Mouse (Mus musculus) E14TG2a.4 (cell line): ENCODE measurements at regions not wholly inside any gene's neighbourhood (a gene's known extent, or its start where the extent isn't known, plus 50 kb on each side); places are given as distances from the start of the nearest gene placed in this dataset.

Experiments
- H3K27me3 ChIP-seq: 2 replicates; pipeline ENCODE4 v1.6.1; 2014; ENCODE audit warnings: low read length, control low read depth; ENCODE audit not compliant: insufficient read depth
- H3K36me3 ChIP-seq: 2 replicates; pipeline ENCODE4 v1.6.1; 2014; ENCODE audit warnings: low read length, control low read depth; ENCODE audit not compliant: insufficient read depth
- H3K4me1 ChIP-seq: replicated peaks from 2 replicates; pipeline ENCODE4 v1.6.1; 2014; ENCODE audit warnings: low read depth, low read length, control low read depth
- H3K4me3 ChIP-seq: replicated peaks from 2 replicates; pipeline ENCODE4 v1.5.1; 2014; ENCODE audit warnings: mild to moderate bottlenecking, low read length
- H3K9me3 ChIP-seq: 2 replicates; pipeline ENCODE4 v1.6.1; 2014; ENCODE audit warnings: low read length, control low read depth
- CTCF ChIP-seq: conservative IDR thresholded peaks from 2 replicates; pipeline ENCODE4 v1.5.1; 2014; ENCODE audit warnings: low read length
- NANOG ChIP-seq: IDR thresholded peaks from 2 replicates; pipeline ENCODE4 v1.6.1; 2014; ENCODE audit warnings: borderline replicate concordance, low read length, mixed read lengths
- POU5F1 ChIP-seq: IDR thresholded peaks from 2 replicates; pipeline ENCODE4 v1.6.1; 2014; ENCODE audit warnings: low read length, borderline replicate concordance

DNA sequence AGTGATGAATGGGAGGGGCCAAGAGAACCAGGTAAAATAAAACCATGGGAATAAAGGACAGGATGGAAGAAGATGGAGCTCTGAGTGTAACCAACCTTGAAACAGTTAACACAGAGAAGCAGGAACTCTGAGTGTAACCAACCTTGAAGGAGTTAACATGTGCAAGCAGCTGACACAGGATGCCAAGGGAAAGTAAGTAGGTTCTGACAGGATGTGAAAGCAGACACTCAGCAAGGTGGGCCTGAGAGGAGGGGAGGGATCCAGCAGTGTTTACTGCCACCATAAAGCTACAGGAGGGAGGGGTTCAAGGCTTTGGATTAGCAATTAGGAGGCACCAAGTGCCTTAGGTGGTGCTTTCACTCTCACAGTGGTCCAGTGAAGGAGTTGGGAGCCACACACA is 213.3 kb downstream of the Gm21750 start:
- Histone ChIP-seq H3K9me3 (no peaks in the 10 kb centered on the region), H3K4me1 (no peaks in the 10 kb centered on the region), H3K27me3 (no peaks in the 10 kb centered on the region), H3K36me3 (no peaks in the 10 kb centered on the region), H3K4me3 (no peak overlapping the region)
- TF ChIP-seq NANOG = no peak
- TF ChIP-seq POU5F1 = no peak
- no peak for TF ChIP-seq CTCF

DNA sequence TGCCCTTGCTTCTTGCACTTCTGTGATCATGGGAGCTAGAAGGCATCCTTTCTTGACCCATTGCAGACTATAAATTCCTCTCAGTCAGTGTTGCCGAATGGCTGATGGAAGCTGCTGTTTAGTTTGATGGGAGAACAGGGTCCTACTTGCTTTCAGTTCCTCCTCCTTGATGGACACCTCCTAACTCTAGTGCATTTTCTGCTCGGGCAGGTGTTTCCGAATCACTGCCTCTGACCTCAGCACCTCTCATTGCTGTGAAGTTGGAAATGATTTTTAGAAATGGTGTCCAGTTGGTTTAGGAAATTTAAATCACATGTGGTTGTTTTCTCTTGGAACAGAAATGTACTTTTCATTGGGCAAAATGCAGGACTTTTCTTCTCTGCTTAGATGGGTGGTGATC is 214.9 kb downstream of the Gm21750 start:
- Histone ChIP-seq H3K4me1 (no peaks in the 10 kb centered on the region), H3K36me3 (no peaks in the 10 kb centered on the region), H3K27me3 (no peaks in the 10 kb centered on the region), H3K9me3 (no peaks in the 10 kb centered on the region), H3K4me3 (no peak overlapping the region)
- no peak for TF ChIP-seq NANOG
- TF ChIP-seq CTCF = no peak

GRCm38 (mm10) chr14:73878267-73878666 is 217.2 kb downstream of the Gm21750 start:
- Histone ChIP-seq H3K9me3 (no peaks in the 10 kb centered on the region), H3K36me3 (no peaks in the 10 kb centered on the region), H3K4me1 (no peaks in the 10 kb centered on the region), H3K27me3 (no peaks in the 10 kb centered on the region), H3K4me3 (no peak overlapping the region)
- no peak for TF ChIP-seq CTCF
- no peak for TF ChIP-seq POU5F1
- no peak for TF ChIP-seq NANOG

GRCm38 (mm10) chr14:73878866-73879419 is 217.9 kb downstream of the Gm21750 start:
- H3K4me3 ChIP-seq = no peak overlapping the region

GRCm38 (mm10) chr14:73891451-73891850 is 230.4 kb downstream of the Gm21750 start:
- H3K27me3 ChIP-seq = no peaks in the 10 kb centered on the region
- H3K4me3 ChIP-seq = no peak overlapping the region
- no peaks in the 10 kb centered on the region for H3K9me3 ChIP-seq
- H3K36me3 ChIP-seq = no peaks in the 10 kb centered on the region
- H3K4me1 ChIP-seq = no peaks in the 10 kb centered on the region
- TF ChIP-seq CTCF = no peak

More at GRCm38 (mm10) chr14:73878866-73879419, 217.9 kb downstream of the Gm21750 start:
- Histone ChIP-seq H3K9me3 (no peaks in the 10 kb centered on the region), H3K4me1 (no peaks in the 10 kb centered on the region), H3K36me3 (no peaks in the 10 kb centered on the region), H3K27me3 (no peaks in the 10 kb centered on the region)
- TF ChIP-seq NANOG (no peak), POU5F1 (no peak), CTCF (no peak)

DNA sequence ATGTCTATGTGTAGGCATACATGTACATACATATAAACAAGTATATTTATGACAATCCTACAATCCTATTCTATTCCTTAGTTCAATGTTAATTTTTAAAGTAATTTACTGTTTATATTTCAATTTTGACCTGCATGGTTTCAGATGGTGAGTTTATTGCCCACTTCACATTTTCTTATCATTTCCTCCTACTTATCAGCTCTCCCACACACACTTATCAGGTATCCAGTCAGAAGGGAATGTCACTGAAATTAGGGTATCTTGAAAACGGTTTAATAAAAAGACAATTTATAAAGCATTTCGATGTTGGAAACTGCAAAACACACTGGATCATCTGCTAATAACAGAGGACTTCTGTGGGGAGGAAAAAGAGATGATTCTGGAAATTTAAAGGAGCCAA is 233.8 kb downstream of the Gm21750 start:
- Histone ChIP-seq H3K27me3 (no peaks in the 10 kb centered on the region), H3K9me3 (no peaks in the 10 kb centered on the region), H3K4me3 (no peak overlapping the region), H3K4me1 (no peaks in the 10 kb centered on the region), H3K36me3 (no peaks in the 10 kb centered on the region)
- TF ChIP-seq CTCF = no peak
- TF ChIP-seq NANOG = no peak
- no peak for TF ChIP-seq POU5F1

DNA sequence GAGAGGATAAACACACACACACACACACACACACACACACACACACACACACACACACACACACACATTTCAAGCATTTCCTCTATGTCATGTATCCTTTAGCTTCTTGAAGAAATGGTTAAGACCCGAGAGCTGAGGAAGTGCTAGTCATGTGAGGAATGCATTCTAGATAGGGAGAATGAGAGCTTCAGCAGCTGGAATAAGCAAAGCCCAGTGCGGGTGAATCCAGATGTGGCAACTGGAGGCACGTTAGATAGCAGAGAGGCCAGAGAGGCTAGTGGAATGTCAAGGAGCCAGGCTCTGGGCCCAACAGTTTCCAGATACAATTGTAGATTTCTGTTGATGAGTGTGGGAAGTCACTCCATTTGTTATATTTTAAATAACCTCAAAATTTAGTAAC is 234.2 kb downstream of the Gm21750 start:
- H3K9me3 ChIP-seq = no peaks in the 10 kb centered on the region
- no peak overlapping the region for H3K4me3 ChIP-seq
- no peak for TF ChIP-seq NANOG
- no peaks in the 10 kb centered on the region for H3K27me3 ChIP-seq
- H3K4me1 ChIP-seq = no peaks in the 10 kb centered on the region
- H3K36me3 ChIP-seq = no peaks in the 10 kb centered on the region

GRCm38 (mm10) chr14:73899078-73899477 is 238.1 kb downstream of the Gm21750 start:
- Histone ChIP-seq H3K4me3 (no peak overlapping the region), H3K36me3 (no peaks in the 10 kb centered on the region), H3K4me1 (no peaks in the 10 kb centered on the region), H3K9me3 (no peaks in the 10 kb centered on the region), H3K27me3 (no peaks in the 10 kb centered on the region)
- no peak for TF ChIP-seq POU5F1

DNA sequence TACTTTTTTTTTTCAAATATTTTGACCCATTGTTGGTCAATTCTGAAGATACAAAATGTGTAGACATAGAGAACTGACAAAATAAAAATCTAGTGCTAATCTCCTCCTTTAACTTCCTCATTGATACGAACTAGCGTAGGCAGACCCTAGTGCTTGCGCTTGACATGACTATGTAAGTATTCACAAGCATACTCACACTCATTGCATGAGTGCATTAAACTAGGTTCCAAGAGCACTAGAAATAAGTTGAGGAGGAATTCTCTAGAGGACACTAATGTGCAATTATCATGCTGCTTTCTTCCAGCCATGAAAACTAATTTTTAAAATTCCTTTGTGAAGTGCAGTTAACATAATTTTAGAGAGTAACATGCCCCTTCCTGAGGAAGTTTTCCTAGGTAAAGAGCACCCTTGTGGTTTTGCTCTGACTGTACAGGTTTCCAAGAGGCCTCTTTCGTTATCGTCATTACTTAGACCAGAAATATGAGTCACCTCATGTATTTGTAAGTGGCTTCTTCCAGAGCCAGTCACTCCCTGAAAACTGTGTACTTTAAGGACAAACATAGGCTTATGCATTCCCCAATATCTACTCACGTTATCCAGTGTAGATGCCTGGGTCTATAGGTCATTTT is 241.2 kb downstream of the Gm21750 start:
- H3K36me3 ChIP-seq = no peaks in the 10 kb centered on the region
- no peaks in the 10 kb centered on the region for H3K27me3 ChIP-seq
- no peaks in the 10 kb centered on the region for H3K4me1 ChIP-seq
- TF ChIP-seq NANOG (no peak), POU5F1 (no peak), CTCF (no peak)
- no peaks in the 10 kb centered on the region for H3K9me3 ChIP-seq
- no peak overlapping the region for H3K4me3 ChIP-seq
